Mouse (Mus musculus) adrenal gland (tissue): ENCODE measurements around the gene Gm9767.

Experiments
- intact Hi-C: fragments of 180-260 bp; cut with DNase I; formaldehyde crosslinking; loops from one replicate; pipeline ENCODE4 v1.15.1; 2025
- long read RNA-seq, 2 experiments: library from polyadenylated mRNA; unstranded; transcript quantifications; one replicate each; pipeline ENCODE4 v2.0.0; 2020; ENCODE audit warnings: borderline replicate concordance in 1 of 2; ENCODE audit not compliant: insufficient replicate concordance in 1 of 2

The Gm9767 gene
- long read RNA-seq, experiment 1, partial matches to known transcripts, result 0 of 1 reads
- long read RNA-seq, experiment 1, other reads (novel, unspliced or antisense), result 1 of 1 reads
- long read RNA-seq, experiment 2, partial matches to known transcripts, result 0 of 2 reads
- long read RNA-seq, experiment 2, other reads (novel, unspliced or antisense), result 0 of 2 reads

GRCm38 (mm10) chr10:26077671-26078481 is at the start of gene Gm9767:
Gene Gm9767 (plus strand): TSS chr10:26078255.
- intact Hi-C loops, result loop anchor here (5.0 kb wide), 2 partner anchors 61 to 396 kb away; no protein-coding TSS in a partner anchor

- intact Hi-C loops, result no loop called here
These were observed 43.1 kb upstream of the Gm9767 start for GRCm38 (mm10) chr10:26034931-26035330.

GRCm38 (mm10) chr10:26051177-26051576 is 26.9 kb upstream of the Gm9767 start:
- intact Hi-C loops, result no loop called here

- intact Hi-C loops, result no loop called here
These were observed 18.3 kb upstream of the Gm9767 start for GRCm38 (mm10) chr10:26059662-26060307.

GRCm38 (mm10) chr10:26063071-26063470 is 15.0 kb upstream of the Gm9767 start:
- intact Hi-C loops, result no loop called here

- intact Hi-C loops, result no loop called here
These were observed 6.1 kb upstream of the Gm9767 start for GRCm38 (mm10) chr10:26071986-26072385.

- intact Hi-C loops, result loop anchor here (5.0 kb wide), 2 partner anchors 60 to 395 kb away; no protein-coding TSS in a partner anchor
These were observed 1.1 kb upstream of the Gm9767 start for GRCm38 (mm10) chr10:26076949-26077348.

GRCm38 (mm10) chr10:26078521-26079142 is 577 bp downstream of the Gm9767 start, which contains the start of gene Tmem200a:
Gene Tmem200a (minus strand): TSS chr10:26079052.
- intact Hi-C loops, result loop anchor here (5.0 kb wide), 2 partner anchors 61 to 396 kb away; no protein-coding TSS in a partner anchor

- intact Hi-C loops, result loop anchor here (5.0 kb wide), 2 partner anchors 62 to 397 kb away; no protein-coding TSS in a partner anchor
These were observed 1.6 kb downstream of the Gm9767 start for GRCm38 (mm10) chr10:26079678-26080077.

GRCm38 (mm10) chr10:26082081-26082480 is 4.0 kb downstream of the Gm9767 start:
- intact Hi-C loops, result no loop called here

- intact Hi-C loops, result no loop called here
These were observed 25.4 kb downstream of the Gm9767 start for GRCm38 (mm10) chr10:26103330-26103982.

- intact Hi-C loops, result no loop called here
These were observed 36.4 kb downstream of the Gm9767 start for GRCm38 (mm10) chr10:26114409-26114808.

- intact Hi-C loops, result no loop called here
These were observed 41.2 kb downstream of the Gm9767 start for GRCm38 (mm10) chr10:26119067-26119821.

- intact Hi-C loops, result no loop called here
These were observed 41.7 kb downstream of the Gm9767 start for GRCm38 (mm10) chr10:26119822-26120183.
